Mouse (Mus musculus) limb, embryonic 11.5 days (tissue): Measurements from ENCODE around the gene Ubxn7. TPM values are rescaled to one million over a fixed set of nuclear protein-coding genes. Genes with fewer than 3 reads are reported as not detected.
"Not testable (repeated sequence)": the region's sequence is repeated elsewhere in the genome, so short reads cannot be mapped to it uniquely, and the experiment has no call there.

ENCODE experiments used
- ATAC-seq: fragments of 200-750 bp; cut with Nextera tagmentation; 2 replicates; pipeline ENCODE4 v1.8.0; 2017; ENCODE audit warnings: low read depth; ENCODE audit not compliant: insufficient number of reproducible peaks, low FRiP score, low TSS enrichment
- DNase-seq: peaks from one replicate; pipeline ENCODE4 v3.0.0-alpha.2; 2015; ENCODE audit warnings: low spot score
- H3K27ac ChIP-seq: fragments of 300-500 bp; sonication (generic); replicated peaks from 2 replicates; pipeline ENCODE4 v1.5.1; 2014; ENCODE audit warnings: low read depth, mild to moderate bottlenecking, low read length
- H3K27me3 ChIP-seq: fragments of 300-500 bp; sonication (generic); 2 replicates; pipeline ENCODE4 v1.6.1; 2014; ENCODE audit warnings: mild to moderate bottlenecking, low read length, mixed read lengths; ENCODE audit not compliant: control insufficient read depth, insufficient read depth
- H3K36me3 ChIP-seq: fragments of 300-500 bp; sonication (generic); 2 replicates; pipeline ENCODE4 v1.6.1; 2014; ENCODE audit warnings: mild to moderate bottlenecking, low read length, moderate library complexity, mixed read lengths; ENCODE audit not compliant: control insufficient read depth, insufficient read depth
- H3K4me1 ChIP-seq: fragments of 300-500 bp; sonication (generic); 2 replicates; pipeline ENCODE4 v1.6.1; 2014; ENCODE audit warnings: low read length, mixed read lengths; ENCODE audit not compliant: control insufficient read depth, insufficient read depth
- H3K4me2 ChIP-seq: fragments of 300-500 bp; sonication (generic); 2 replicates; pipeline ENCODE4 v1.6.1; 2014; ENCODE audit warnings: low read depth, mild to moderate bottlenecking, moderate library complexity; ENCODE audit not compliant: severe bottlenecking
- H3K4me3 ChIP-seq: fragments of 300-500 bp; sonication (generic); 2 replicates; pipeline ENCODE4 v1.5.1; 2014; ENCODE audit warnings: low read depth, low read length
- H3K9ac ChIP-seq: fragments of 300-500 bp; sonication (generic); 2 replicates; pipeline ENCODE4 v1.6.1; 2014; ENCODE audit warnings: mild to moderate bottlenecking, low read length
- H3K9me3 ChIP-seq: fragments of 300-500 bp; sonication (generic); 2 replicates; pipeline ENCODE4 v1.6.1; 2016; ENCODE audit warnings: low read length; ENCODE audit not compliant: control insufficient read depth
- WGBS: fragments of 180-500 bp; shearing (Covaris S2); extraction: QIAGEN DNeasy Blood & Tissue Kit; methylation state at CpG from one replicate; pipeline ENCODE4 v1.1.7; 2014; 5-methylcytosine and 5-hydroxymethylcytosine counted together
- polyA plus RNA-seq: library from polyadenylated mRNA; unstranded; fragments of >200 nt; fragmentation: Nextera tagmentation; extraction: Ambion mirVana; gene quantifications from 2 replicates; pipeline ENCODE4 v1.2.1, GENCODE M21; 2014

Gene Ubxn7
- polyA plus RNA-seq: 28.0 and 30.0 TPM in 2 replicates

DNA sequence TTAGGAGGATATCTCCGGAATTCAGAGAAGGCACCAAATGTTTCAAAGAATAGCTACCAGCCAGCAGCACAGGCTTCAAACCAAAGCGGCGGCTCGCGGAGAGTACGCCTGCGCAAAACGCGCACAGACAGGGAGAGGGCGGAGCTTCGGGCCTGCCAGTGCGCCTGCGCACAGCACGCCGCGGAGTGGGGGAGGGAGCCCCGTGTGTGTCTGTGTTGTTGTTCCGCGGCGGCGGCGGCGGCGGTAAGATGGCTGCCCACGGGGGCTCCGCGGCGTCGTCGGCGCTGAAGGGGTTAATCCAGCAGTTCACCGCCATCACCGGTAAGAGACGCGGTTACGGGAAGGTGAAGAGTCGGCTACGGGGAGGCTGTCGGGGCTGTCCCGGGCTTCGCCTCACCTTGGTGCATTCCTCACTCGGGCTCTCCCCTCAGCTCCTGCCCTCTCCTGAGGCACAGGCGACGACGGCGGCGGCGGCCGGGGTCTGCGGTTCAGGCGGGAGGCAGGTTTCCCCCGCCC is at the start of gene Ubxn7:
Ubxn7 (plus strand) TSS at position 218 of the 516 bp plus-strand sequence.
- peak within 1 kb of the TSS; percentile 97 for H3K9ac ChIP-seq
- no peaks in the 10 kb centered on the region for H3K9me3 ChIP-seq
- no peaks in the 10 kb centered on the region for H3K36me3 ChIP-seq
- no peaks in the 10 kb centered on the region for H3K27me3 ChIP-seq
- H3K4me2 ChIP-seq: peak within 1 kb of the TSS; percentile 49
- 0% methylated on average over 46 of the region's 52 CpGs for WGBS
- H3K4me1 ChIP-seq: no peaks in the 10 kb centered on the region
- H3K4me3 ChIP-seq: peak within 1 kb of the TSS; percentile 96
- ATAC-seq: peak; percentile 93
- DNase-seq: peak; percentile 99
- H3K27ac ChIP-seq: peak within 1 kb of the TSS; percentile 95

DNA sequence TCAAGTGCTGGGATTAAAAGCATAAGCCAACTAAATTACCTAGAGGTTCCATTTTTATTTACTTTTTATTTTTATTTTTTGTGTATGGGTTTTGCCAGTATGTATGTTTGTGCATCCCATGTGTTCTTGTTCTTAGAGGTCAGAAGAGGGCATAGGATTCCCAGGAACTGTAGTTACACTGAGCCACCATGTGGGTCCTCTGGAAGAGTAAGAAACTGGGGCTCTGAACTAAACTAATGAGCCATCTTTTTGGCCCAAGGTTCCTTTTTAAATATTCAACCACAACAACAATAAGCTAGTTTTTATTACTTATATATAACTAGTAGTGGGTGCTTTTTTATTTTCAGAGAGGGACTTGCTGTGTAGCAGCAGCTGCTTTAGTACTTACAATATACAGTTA is 49.4 kb upstream of the Ubxn7 start:
- H3K9me3 ChIP-seq: 0 out of 2 replicates have a peak, but pooled peaks cover 6% of the 10 kb centered on the region
- no peak overlapping the region for H3K9ac ChIP-seq
- peaks cover 3% of the 10 kb centered on the region; the same call in 1 of the 2 replicates for H3K4me1 ChIP-seq
- H3K27ac ChIP-seq: no peak overlapping the region
- H3K36me3 ChIP-seq: peaks cover 21% of the 10 kb centered on the region; the same call in 1 of the 2 replicates
- no peak for ATAC-seq
- H3K27me3 ChIP-seq: no peaks in the 10 kb centered on the region
- H3K4me3 ChIP-seq: no peak overlapping the region
- no peak for DNase-seq
- H3K4me2 ChIP-seq: no peak overlapping the region

DNA sequence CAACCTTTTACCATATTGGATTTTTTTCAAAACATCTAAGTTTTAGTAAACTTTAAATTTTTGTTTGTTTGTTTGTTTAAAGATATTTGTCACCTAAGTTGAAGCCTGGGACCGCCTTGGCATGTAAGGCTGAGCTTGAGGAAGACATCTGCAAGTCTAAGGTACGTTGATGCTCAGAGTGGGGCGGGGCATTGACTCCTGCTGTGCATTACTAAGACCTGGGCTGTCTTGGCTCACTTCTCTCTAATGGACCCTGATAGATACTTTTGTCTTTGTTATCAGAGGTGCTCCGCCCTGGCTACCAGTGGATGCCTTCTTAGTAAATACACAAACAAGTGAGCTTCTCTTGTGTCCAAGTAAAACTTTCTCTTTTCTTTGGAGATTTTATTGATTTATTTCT is 40.2 kb upstream of the Ubxn7 start:
- Histone ChIP-seq H3K27ac (no peak overlapping the region), H3K9ac (no peak overlapping the region), H3K9me3 (no peaks in the 10 kb centered on the region), H3K4me3 (no peak overlapping the region), H3K4me1 (no peaks in the 10 kb centered on the region), H3K27me3 (no peaks in the 10 kb centered on the region), H3K36me3 (peaks cover 12% of the 10 kb centered on the region; the same call in 1 of the 2 replicates), H3K4me2 (no peak overlapping the region)
- no peak for ATAC-seq
- 89% methylated on average over 4 of the region's 4 CpGs for WGBS
- no peak for DNase-seq

DNA sequence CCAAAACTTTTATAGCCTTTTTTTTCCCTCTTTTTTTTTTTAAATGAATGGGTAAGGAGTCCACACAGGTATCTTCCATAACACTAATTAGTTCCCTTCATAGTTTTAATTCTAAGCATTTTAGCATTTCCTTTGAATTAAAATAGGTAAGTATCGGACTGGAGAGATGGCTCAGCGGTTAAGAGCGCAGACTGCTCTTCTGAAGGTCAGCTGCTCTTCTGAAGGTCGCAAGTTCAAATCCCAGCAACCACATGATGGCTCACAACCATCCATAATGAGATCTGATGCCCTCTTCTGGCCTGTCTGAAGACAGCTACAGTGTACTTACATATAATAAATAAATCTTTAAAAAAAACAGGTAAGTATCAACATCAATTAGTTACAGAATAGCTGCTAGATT is 32.4 kb upstream of the Ubxn7 start:
- 93% methylated on average over 4 of the region's 4 CpGs for WGBS
- H3K4me1 ChIP-seq, DNase-seq, H3K4me3 ChIP-seq, H3K27ac ChIP-seq, H3K9ac ChIP-seq, H3K27me3 ChIP-seq, ATAC-seq, H3K9me3 ChIP-seq, H3K4me2 ChIP-seq: not testable (repeated sequence)
- H3K36me3 ChIP-seq: peaks cover 22% of the 10 kb centered on the region

DNA sequence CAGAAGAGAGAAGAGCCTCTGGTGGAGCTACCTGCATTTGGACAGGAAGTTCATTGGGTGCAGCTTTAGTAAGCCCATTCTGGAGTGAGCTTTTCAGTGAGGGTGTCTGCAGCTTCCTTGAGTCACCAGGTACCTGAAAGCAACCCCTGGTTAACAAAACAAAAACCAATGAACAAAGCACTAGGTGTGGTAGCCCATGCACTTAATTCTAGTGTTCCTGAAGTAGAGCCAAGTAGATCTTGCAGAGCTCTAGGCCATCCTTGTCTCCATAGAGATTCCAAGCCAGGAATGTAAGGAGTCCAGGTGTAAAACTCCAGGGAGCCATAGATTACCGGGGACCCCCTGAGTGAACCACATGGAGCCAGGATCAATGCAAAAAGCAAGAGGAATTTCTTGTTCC is 29.0 kb upstream of the Ubxn7 start:
- H3K4me1 ChIP-seq: no peaks in the 10 kb centered on the region
- no peaks in the 10 kb centered on the region for H3K9me3 ChIP-seq
- WGBS: 57% methylated on average over 1 of the region's 1 CpGs
- no peaks in the 10 kb centered on the region for H3K27me3 ChIP-seq
- H3K4me3 ChIP-seq: no peak overlapping the region
- H3K36me3 ChIP-seq: peaks cover 11% of the 10 kb centered on the region
- DNase-seq (no peak), ATAC-seq (no peak)
- no peak overlapping the region for H3K4me2 ChIP-seq
- no peak overlapping the region for H3K9ac ChIP-seq
- H3K27ac ChIP-seq: no peak overlapping the region

DNA sequence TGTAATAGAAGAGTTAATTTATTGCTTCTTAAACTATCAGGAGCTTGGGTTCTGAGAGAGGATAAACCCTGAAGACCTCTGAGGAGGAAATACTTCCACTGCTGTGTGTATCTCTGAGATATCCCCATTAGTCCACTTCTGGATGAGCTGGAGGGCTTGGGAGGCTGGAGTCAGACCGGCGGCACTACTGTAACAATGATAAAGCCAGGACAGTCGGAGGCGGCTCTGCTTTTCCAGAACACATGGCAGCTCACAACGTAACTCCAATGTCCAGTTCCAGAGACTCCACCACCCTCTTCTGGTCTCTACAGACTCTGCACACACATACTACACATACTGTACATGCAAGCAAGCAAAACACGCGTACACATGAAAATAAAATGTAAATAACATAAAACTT is 28.2 kb upstream of the Ubxn7 start:
- no peak for ATAC-seq

DNA sequence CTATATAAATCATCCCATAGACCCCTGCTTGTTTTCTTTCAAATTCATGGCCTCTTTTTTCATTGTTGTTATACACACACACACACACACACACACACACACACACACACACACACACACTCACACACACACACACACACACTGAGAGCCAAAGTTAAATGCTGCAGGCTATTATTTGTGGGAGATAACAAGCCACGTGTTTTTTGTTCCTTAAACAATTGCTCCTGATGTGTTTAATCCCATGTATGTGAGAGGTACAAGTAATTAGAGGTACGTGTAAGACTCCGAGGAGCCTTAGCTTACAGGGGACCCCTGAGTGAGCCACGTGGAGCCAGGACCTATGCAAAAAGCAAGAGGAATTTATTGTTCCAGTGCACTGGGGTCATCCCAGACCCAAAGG is 20.1 kb upstream of the Ubxn7 start:
- no peak for DNase-seq
- Histone ChIP-seq H3K4me3 (no peak overlapping the region), H3K27me3 (no peaks in the 10 kb centered on the region), H3K27ac (no peak overlapping the region), H3K9ac (no peak overlapping the region), H3K9me3 (no peaks in the 10 kb centered on the region), H3K4me1 (no peaks in the 10 kb centered on the region), H3K4me2 (no peak overlapping the region), H3K36me3 (no peaks in the 10 kb centered on the region)
- 67% methylated on average over 4 of the region's 4 CpGs for WGBS
- no peak for ATAC-seq

More for the DNA sequence above, 28.2 kb upstream of the Ubxn7 start:
- H3K4me1 ChIP-seq: no peaks in the 10 kb centered on the region
- 91% methylated on average over 7 of the region's 7 CpGs for WGBS
- H3K27me3 ChIP-seq: no peaks in the 10 kb centered on the region
- H3K27ac ChIP-seq: no peak overlapping the region
- DNase-seq: no peak
- no peak overlapping the region for H3K9ac ChIP-seq
- H3K9me3 ChIP-seq: no peaks in the 10 kb centered on the region
- no peak overlapping the region for H3K4me2 ChIP-seq
- H3K36me3 ChIP-seq: peaks cover 11% of the 10 kb centered on the region
- H3K4me3 ChIP-seq: no peak overlapping the region

DNA sequence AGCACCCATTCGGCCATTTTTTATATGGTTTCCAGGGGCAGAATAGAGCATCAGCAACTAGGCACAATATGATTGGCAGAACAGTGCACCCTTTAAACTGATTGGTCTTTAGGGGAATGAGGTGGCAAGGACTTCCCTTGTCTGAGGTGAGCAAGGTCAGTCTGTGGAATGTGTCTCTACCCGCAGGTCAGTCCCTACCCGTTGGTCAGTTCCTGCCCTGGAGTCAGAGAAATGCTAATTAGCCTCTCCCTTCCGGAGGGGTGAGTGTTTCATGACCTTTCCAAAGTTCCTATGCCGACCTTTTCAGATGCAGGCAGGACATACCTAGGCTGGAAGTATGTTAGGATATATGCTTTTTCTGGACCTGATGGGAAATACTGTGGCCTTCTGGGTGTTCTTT is 19.7 kb upstream of the Ubxn7 start:
- Histone ChIP-seq H3K4me3 (no peak overlapping the region), H3K27ac (no peak overlapping the region), H3K9me3 (no peaks in the 10 kb centered on the region), H3K9ac (no peak overlapping the region), H3K4me2 (no peak overlapping the region), H3K36me3 (no peaks in the 10 kb centered on the region), H3K27me3 (no peaks in the 10 kb centered on the region), H3K4me1 (no peaks in the 10 kb centered on the region)
- DNase-seq (no peak), ATAC-seq (no peak)
- WGBS: 29% methylated on average over 5 of the region's 5 CpGs

DNA sequence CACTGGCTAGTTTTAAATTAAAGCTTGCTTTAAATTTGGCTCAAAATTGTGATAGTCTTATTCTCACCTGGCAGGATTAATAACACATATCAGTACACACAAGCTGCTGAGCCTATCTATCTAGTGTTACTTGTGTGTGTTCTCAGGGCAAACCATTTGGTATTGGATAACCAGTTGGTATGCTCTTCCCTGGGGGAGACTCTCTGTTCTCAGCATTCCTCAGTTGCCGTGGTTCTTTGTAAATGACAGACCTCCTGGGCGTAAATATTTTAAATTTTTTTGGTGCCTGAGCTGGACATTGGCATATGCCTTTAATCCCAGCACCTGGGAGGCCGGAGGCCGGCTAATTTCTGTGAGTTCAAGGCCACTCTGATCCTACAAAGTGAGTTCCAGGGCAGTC is 19.2 kb upstream of the Ubxn7 start:
- no peaks in the 10 kb centered on the region for H3K27me3 ChIP-seq
- no peaks in the 10 kb centered on the region for H3K9me3 ChIP-seq
- no peak overlapping the region for H3K27ac ChIP-seq
- H3K4me3 ChIP-seq: no peak overlapping the region
- 50% methylated on average over 4 of the region's 4 CpGs for WGBS
- no peaks in the 10 kb centered on the region for H3K4me1 ChIP-seq
- ATAC-seq (no peak), DNase-seq (peak; percentile 14)
- no peak overlapping the region for H3K4me2 ChIP-seq
- no peaks in the 10 kb centered on the region for H3K36me3 ChIP-seq
- H3K9ac ChIP-seq: no peak overlapping the region
